Mouse (Mus musculus) cerebellum, adult 2 months (tissue): ENCODE measurements at regions not wholly inside any gene's neighbourhood (a gene's known extent, or its start where the extent isn't known, plus 50 kb on each side); places are given as distances from the start of the nearest gene placed in this dataset.

ENCODE experiments used
- CTCF ChIP-seq: fragments of 200-500 bp; IDR thresholded peaks from 2 replicates; pipeline ENCODE4 v1.5.1; 2011; ENCODE audit warnings: low read depth, mild to moderate bottlenecking, control low read depth, low read length, moderate library complexity, borderline replicate concordance; ENCODE audit not compliant: insufficient read depth
- POLR2A ChIP-seq: fragments of 200-500 bp; IDR thresholded peaks from 2 replicates; pipeline ENCODE4 v1.6.1; 2011; ENCODE audit warnings: low read length, control low read depth, borderline replicate concordance; ENCODE audit not compliant: insufficient read depth

- TF ChIP-seq CTCF (no peak), POLR2A (no peak)
These were observed 179.1 kb upstream of the Tas2r119 start for GRCm38 (mm10) chr15:31997996-31998395.
